Mouse (Mus musculus) liver, embryonic 12.5 days (tissue): ENCODE data around the gene Kcnj11. TPM values are rescaled to one million over a fixed set of nuclear protein-coding genes. Genes with fewer than 3 reads are reported as not detected.

Experiments
- ATAC-seq: fragments of 200-750 bp; cut with Nextera tagmentation; 2 replicates; pipeline ENCODE4 v1.8.0; 2017; ENCODE audit warnings: moderate number of reproducible peaks, mild to moderate bottlenecking, moderate library complexity
- H3K27ac ChIP-seq: fragments of 300-500 bp; sonication (generic); 2 replicates; pipeline ENCODE4 v1.5.1; 2016; ENCODE audit warnings: mild to moderate bottlenecking
- H3K27me3 ChIP-seq: fragments of 300-500 bp; sonication (generic); replicated peaks from 2 replicates; pipeline ENCODE4 v1.6.1; 2016; ENCODE audit warnings: mild to moderate bottlenecking, moderate library complexity
- H3K36me3 ChIP-seq: fragments of 300-500 bp; sonication (generic); 2 replicates; pipeline ENCODE4 v1.6.1; 2016; ENCODE audit warnings: mild to moderate bottlenecking, moderate library complexity
- H3K4me1 ChIP-seq: fragments of 300-500 bp; sonication (generic); 2 replicates; pipeline ENCODE4 v1.6.1; 2016
- H3K4me2 ChIP-seq: fragments of 300-500 bp; sonication (generic); 2 replicates; pipeline ENCODE4 v1.6.1; 2016; ENCODE audit warnings: mild to moderate bottlenecking, moderate library complexity
- H3K4me3 ChIP-seq: fragments of 300-500 bp; sonication (generic); 2 replicates; pipeline ENCODE4 v1.5.1; 2016; ENCODE audit warnings: mild to moderate bottlenecking, moderate library complexity
- H3K9ac ChIP-seq: fragments of 300-500 bp; sonication (generic); 2 replicates; pipeline ENCODE4 v1.6.1; 2016; ENCODE audit warnings: mild to moderate bottlenecking, moderate library complexity
- H3K9me3 ChIP-seq: fragments of 300-500 bp; sonication (generic); replicated peaks from 2 replicates; pipeline ENCODE4 v1.6.1; 2016; ENCODE audit warnings: mild to moderate bottlenecking, moderate library complexity
- WGBS: fragments of 180-500 bp; shearing (Covaris S2); methylation state at CpG from one replicate; pipeline ENCODE4 v1.1.7; 2016; ENCODE audit not compliant: insufficient replicate concordance; 5-methylcytosine and 5-hydroxymethylcytosine counted together
- polyA plus RNA-seq: library from polyadenylated mRNA; unstranded; fragments of >200 nt; fragmentation: Nextera tagmentation; extraction: Ambion mirVana; gene quantifications from 2 replicates; pipeline ENCODE4 v1.2.1, GENCODE M21; 2016

Kcnj11 gene
- polyA plus RNA-seq, 1 experiment from 2014 or later: not detected

DNA sequence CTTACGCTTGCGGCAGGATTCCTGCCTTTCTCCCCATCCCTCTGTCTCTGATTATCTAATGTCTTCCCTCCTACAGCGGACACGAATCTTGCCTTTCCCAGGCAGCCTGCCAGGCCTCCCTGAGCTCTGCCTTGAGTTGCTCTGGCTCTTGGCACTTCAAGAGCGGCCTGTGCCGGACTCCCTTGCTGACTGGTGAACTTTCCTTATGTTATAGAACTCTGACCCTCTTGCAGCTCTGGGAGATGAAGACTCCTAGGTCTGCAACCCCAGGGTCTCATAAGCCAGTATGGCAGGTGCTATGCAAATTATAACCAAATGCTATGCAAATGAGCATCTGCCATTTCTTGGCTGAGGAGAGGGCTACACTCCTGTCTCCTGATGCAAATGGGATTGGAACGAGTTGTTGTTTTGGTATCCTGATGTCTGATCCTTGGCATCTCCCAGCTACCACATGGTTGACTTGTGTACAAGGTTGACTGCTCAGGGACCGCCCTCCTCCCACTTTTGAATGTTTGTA is 2.6 kb upstream of the Kcnj11 start:
- no peaks in the 10 kb centered on the region for H3K9me3 ChIP-seq
- no peaks in the 10 kb centered on the region for H3K36me3 ChIP-seq
- H3K4me1 ChIP-seq: peaks cover 9% of the 10 kb centered on the region
- H3K4me2 ChIP-seq: no peak overlapping the region
- H3K27ac ChIP-seq: no peak overlapping the region
- peaks cover 46% of the 10 kb centered on the region for H3K27me3 ChIP-seq
- 69% methylated on average over 8 of the region's 8 CpGs for WGBS
- no peak overlapping the region for H3K9ac ChIP-seq
- no peak for ATAC-seq
- no peak overlapping the region for H3K4me3 ChIP-seq

DNA sequence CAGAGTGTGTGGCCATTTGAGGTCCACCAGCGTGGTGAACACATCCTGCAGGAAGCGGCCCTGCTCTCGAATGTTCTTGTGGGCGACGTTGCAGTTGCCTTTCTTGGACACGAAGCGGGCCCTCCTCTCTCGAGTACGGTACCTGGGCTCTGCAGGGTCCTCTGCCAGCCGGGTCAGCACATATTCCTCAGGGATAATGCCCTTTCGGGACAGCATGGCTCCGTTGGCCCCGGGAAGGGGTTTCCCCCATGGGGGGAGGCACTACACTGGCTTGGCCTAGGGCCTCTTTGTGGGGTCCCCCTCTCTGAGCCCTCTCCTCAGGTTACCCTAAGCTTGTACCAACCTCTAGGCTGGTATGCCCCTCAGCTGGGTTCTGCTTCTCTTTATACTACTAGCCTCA is 882 bp downstream of the Kcnj11 start:
- peaks cover 71% of the 10 kb centered on the region for H3K27me3 ChIP-seq
- no peak overlapping the region for H3K27ac ChIP-seq
- H3K9me3 ChIP-seq: no peaks in the 10 kb centered on the region
- H3K9ac ChIP-seq: no peak overlapping the region
- peaks cover 12% of the 10 kb centered on the region for H3K4me1 ChIP-seq
- 0 out of 2 replicates have a peak, but pooled peaks have one; percentile 20 for ATAC-seq
- H3K4me2 ChIP-seq: no peak overlapping the region
- 49% methylated on average over 13 of the region's 13 CpGs for WGBS
- H3K36me3 ChIP-seq: no peaks in the 10 kb centered on the region
- no peak overlapping the region for H3K4me3 ChIP-seq

DNA sequence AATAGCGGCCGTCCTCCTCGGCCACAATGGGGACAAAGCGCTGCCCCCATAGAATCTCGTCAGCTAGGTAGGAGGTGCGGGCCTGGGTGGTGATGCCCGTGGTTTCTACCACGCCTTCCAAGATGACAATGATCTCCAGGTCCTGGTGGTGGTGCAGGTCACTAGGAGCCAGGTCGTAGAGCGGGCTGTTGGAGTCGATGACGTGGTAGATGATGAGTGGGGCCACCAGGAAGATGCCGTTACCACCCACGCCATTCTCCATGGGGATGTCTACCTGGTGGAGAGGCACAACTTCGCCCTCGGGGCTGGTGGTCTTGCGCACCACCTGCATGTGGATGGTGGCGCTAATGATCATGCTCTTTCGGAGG is 1.7 kb downstream of the Kcnj11 start:
- Histone ChIP-seq H3K4me1 (peaks cover 12% of the 10 kb centered on the region), H3K4me2 (no peak overlapping the region), H3K4me3 (no peak overlapping the region), H3K27me3 (peaks cover 71% of the 10 kb centered on the region), H3K9me3 (no peaks in the 10 kb centered on the region), H3K27ac (no peak overlapping the region), H3K36me3 (no peaks in the 10 kb centered on the region), H3K9ac (no peak overlapping the region)
- WGBS: 74% methylated on average over 19 of the region's 19 CpGs
- ATAC-seq: no peak

DNA sequence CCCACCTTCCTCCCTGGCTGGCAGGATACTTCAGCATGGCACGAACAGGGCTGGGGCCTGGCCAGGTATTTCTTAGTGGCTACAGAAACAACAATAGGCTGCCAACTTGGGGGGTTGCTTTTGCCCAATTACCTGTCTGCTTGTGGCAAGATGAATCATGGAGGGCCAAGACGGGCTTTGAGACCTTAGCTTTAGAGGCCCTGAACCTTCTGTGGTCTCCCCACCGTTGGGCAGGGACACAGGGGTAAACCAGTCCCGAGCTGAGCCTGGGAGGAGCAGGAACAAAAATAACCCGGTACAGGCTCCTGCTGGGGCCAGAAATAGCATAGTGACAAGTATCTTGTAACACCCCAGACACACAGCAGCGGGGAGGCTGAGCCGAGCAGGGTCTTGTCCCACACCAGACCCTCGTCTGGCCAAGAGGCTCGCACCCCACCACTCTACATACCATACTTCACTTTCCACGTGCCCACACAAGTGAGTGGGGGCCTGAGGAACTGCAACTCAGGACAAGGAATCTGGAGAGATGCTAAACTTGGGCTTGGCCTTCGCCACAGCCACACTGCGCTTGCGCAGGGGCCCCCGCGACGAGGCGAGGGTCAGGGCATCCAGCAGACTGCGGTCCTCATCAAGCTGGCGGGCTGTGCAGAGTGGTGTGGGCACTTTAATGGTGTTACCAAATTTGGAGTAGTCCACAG is 2.2 kb downstream of the Kcnj11 start:
- no peak for ATAC-seq
- no peaks in the 10 kb centered on the region for H3K9me3 ChIP-seq
- H3K27ac ChIP-seq: no peak overlapping the region
- no peak overlapping the region for H3K4me3 ChIP-seq
- no peaks in the 10 kb centered on the region for H3K36me3 ChIP-seq
- peaks cover 76% of the 10 kb centered on the region for H3K27me3 ChIP-seq
- no peak overlapping the region for H3K4me2 ChIP-seq
- 61% methylated on average over 19 of the region's 19 CpGs for WGBS
- no peak overlapping the region for H3K9ac ChIP-seq
- peaks cover 12% of the 10 kb centered on the region for H3K4me1 ChIP-seq

DNA sequence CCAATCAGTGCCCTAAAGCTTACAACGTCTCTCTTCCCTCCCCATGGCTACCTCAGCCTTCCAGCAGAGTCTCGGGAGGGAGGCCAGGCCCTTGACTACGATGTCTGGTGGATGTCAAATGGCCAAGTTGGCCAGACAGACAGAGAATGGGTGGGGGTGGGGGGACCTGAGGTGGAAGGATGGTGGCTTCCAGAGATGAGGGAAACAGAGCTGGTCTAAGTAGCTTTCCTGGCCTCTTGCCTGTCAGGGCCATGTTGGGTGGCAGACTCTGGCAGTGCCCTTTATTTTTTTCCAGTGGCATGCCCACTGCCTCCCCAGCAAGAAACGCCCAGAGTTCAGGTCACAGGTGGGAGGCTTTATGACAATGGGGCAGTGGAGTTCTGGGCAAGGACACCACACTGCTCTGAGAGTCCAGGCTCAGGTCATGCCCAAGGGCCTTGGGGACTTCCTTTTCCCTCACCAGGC is 3.2 kb downstream of the Kcnj11 start:
- H3K4me2 ChIP-seq: no peak overlapping the region
- H3K4me3 ChIP-seq: no peak overlapping the region
- H3K27ac ChIP-seq: no peak overlapping the region
- no peaks in the 10 kb centered on the region for H3K36me3 ChIP-seq
- 41% methylated on average over 4 of the region's 4 CpGs for WGBS
- no peak overlapping the region for H3K9ac ChIP-seq
- peaks cover 79% of the 10 kb centered on the region for H3K27me3 ChIP-seq
- ATAC-seq: no peak
- H3K9me3 ChIP-seq: no peaks in the 10 kb centered on the region
- H3K4me1 ChIP-seq: peaks cover 12% of the 10 kb centered on the region

DNA sequence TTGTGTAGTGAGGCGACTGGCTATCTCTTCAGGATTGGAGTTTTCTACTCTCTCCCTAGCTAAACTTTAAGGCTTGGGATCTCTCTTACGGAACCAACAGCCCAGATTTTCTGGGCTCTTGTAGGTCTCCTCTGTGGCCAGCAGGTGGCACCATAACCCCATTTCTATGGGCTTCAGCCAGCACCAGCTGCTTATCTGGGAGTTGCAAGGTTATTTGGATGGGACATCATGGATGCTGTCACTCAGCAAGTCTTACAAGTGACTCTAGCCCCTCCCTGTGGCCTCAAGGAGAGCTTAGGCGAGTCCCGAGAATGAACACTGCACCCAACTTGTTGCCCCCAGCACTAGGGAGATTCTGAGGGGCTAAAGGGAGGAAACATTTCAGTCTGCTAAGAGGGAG is 4.4 kb downstream of the Kcnj11 start:
- ATAC-seq: no peak
- H3K4me3 ChIP-seq: no peak overlapping the region
- peaks cover 12% of the 10 kb centered on the region for H3K4me1 ChIP-seq
- no peak overlapping the region for H3K4me2 ChIP-seq
- no peak overlapping the region for H3K27ac ChIP-seq
- H3K36me3 ChIP-seq: no peaks in the 10 kb centered on the region
- peaks cover 79% of the 10 kb centered on the region for H3K27me3 ChIP-seq
- no peaks in the 10 kb centered on the region for H3K9me3 ChIP-seq
- no peak overlapping the region for H3K9ac ChIP-seq
- WGBS: 5% methylated on average over 4 of the region's 4 CpGs

DNA sequence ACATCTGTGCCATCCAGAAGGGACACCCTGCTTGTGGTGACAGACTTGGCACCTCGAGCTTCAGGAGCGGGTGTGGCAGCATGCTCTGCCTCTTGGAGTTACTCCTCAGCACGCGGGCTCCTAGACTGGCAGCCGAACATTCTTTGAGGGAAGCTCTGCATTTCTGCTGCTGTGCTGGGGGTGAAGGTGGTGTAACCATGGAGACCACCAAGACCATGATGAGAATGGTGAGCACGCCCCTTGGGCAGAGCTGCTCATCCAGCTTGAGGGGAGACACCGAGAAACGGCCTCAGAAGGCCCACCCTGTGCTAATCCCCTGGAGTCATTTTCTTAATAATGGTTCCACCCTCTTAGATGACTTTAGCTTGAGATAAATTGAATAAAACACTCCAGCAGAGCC is 7.8 kb downstream of the Kcnj11 start:
- Histone ChIP-seq H3K27me3 (peaks cover 50% of the 10 kb centered on the region), H3K4me3 (no peak overlapping the region), H3K4me2 (no peak overlapping the region), H3K36me3 (no peaks in the 10 kb centered on the region), H3K4me1 (peaks cover 3% of the 10 kb centered on the region; the same call in 1 of the 2 replicates), H3K27ac (no peak overlapping the region), H3K9ac (no peak overlapping the region), H3K9me3 (0 out of 2 replicates have a peak, but pooled peaks cover 7% of the 10 kb centered on the region)
- ATAC-seq: no peak
- WGBS: 49% methylated on average over 8 of the region's 8 CpGs

DNA sequence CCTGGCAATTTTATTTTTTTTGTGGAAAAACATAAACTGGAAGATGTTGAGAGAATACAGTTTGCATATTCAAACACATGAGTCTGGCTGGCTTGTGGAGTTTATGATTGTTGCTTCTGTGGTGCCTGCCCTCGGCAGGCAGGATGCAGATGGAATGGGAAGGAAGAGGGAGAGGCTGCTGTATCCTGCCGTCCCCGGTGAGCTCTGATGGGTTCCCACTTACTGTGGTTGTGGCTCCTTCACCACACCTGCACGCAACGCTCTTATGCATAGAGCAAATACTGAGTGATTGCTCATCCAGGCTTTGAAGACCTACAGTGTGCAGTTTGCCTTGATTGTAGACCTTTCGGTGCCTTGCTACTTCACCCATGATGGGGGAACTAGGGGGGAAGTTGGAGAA is 12.3 kb downstream of the Kcnj11 start:
- H3K9ac ChIP-seq: no peak overlapping the region
- 0 out of 2 replicates have a peak, but pooled peaks cover 7% of the 10 kb centered on the region for H3K9me3 ChIP-seq
- peaks cover 19% of the 10 kb centered on the region; the same call in 1 of the 2 replicates for H3K4me1 ChIP-seq
- no peak overlapping the region for H3K4me2 ChIP-seq
- no peak overlapping the region for H3K4me3 ChIP-seq
- no peak for ATAC-seq
- H3K36me3 ChIP-seq: peaks cover 18% of the 10 kb centered on the region
- peaks cover 11% of the 10 kb centered on the region for H3K27me3 ChIP-seq
- WGBS: 43% methylated on average over 6 of the region's 6 CpGs
- H3K27ac ChIP-seq: no peak overlapping the region

DNA sequence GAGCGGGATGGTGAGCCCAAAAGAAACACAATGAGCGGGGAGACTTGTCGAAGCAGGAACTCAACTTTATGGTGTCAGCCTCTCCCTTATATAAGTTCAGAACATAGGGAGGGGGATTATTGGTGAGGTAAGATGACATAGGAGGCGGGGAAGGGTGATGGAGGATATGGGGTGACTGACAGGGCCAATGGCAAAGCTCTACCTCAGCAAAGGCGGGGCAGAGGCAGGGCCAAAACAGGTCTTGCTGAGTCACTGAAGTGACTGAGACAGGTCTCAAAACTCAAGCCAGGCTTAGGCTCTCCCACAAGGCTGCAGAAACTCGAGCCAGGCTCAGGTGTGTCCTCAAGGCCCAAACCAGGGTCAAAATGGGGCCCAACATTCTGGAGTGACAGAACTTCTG is 14.2 kb downstream of the Kcnj11 start:
- WGBS: 66% methylated on average over 6 of the region's 6 CpGs
- peaks cover 37% of the 10 kb centered on the region for H3K36me3 ChIP-seq
- H3K9ac ChIP-seq: no peak overlapping the region
- H3K27me3 ChIP-seq: peaks cover 3% of the 10 kb centered on the region; the same call in 1 of the 2 replicates
- no peak overlapping the region for H3K4me3 ChIP-seq
- no peak overlapping the region for H3K27ac ChIP-seq
- no peak for ATAC-seq
- no peak overlapping the region for H3K4me2 ChIP-seq
- H3K9me3 ChIP-seq: 0 out of 2 replicates have a peak, but pooled peaks cover 7% of the 10 kb centered on the region
- H3K4me1 ChIP-seq: peaks cover 19% of the 10 kb centered on the region; the same call in 1 of the 2 replicates

DNA sequence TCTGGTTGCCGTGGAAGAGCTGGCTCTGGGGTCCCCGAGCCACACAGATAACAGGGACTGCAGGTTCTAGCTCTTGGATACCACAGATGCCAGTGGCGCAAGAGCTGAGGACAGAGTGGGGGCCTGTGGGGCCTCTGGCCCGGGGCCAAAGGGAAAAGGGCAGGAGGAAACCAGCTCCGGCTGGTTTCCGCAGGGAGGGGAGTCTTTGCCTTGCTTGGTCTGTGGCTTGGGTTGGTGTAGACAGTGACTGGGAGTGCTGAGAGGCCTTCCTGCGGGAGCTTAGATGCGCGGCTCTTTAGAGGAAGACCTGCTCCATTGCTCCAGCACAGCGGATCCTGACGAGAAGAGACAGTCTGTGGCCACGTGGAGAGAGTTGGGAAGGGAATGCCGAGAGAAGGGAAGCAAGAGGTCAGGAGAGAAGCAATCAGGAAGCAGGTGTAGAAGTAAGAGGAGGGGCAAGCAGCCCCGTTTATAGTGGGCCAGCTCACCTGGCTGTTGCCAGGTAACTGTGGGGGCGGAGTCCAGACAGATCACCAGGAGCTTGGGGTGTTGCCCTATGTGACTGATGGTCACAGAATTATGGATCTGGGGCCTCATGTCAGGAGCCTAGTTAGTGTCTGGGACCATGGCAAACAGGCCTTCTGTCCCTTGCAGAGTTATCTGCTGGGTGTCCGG is 15.6 kb downstream of the Kcnj11 start:
- H3K9ac ChIP-seq: no peak overlapping the region
- no peak overlapping the region for H3K4me3 ChIP-seq
- H3K27ac ChIP-seq: no peak overlapping the region
- WGBS: 67% methylated on average over 16 of the region's 16 CpGs
- peak; percentile 25; the same call in 1 of the 2 replicates for ATAC-seq
- H3K27me3 ChIP-seq: peaks cover 3% of the 10 kb centered on the region; the same call in 1 of the 2 replicates
- no peak overlapping the region for H3K4me2 ChIP-seq
- H3K9me3 ChIP-seq: 0 out of 2 replicates have a peak, but pooled peaks cover 7% of the 10 kb centered on the region
- H3K36me3 ChIP-seq: peaks cover 51% of the 10 kb centered on the region
- peaks cover 19% of the 10 kb centered on the region; the same call in 1 of the 2 replicates for H3K4me1 ChIP-seq

DNA sequence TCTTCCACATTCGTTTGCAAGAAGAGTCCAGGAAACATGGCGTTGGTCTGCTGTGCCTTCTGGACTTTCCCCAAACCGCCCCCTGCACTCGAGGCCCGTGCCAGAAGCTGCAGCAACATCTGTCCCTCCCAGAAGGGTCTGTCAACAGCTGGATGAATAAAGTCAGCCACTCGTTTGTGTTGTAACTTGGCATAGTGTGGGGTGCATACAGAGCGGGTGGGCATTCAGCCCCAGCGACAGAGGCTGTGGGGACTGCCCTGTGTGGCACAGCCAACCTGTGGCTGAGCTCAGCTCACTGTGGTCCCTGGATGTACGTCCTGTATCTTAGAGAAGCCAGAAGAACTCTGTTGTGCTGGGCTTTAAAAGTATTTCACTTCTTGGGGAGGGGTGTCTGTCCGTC is 16.5 kb downstream of the Kcnj11 start:
- H3K27me3 ChIP-seq: peaks cover 3% of the 10 kb centered on the region; the same call in 1 of the 2 replicates
- no peak overlapping the region for H3K27ac ChIP-seq
- ATAC-seq: no peak
- H3K9ac ChIP-seq: no peak overlapping the region
- peaks cover 60% of the 10 kb centered on the region for H3K36me3 ChIP-seq
- H3K4me2 ChIP-seq: no peak overlapping the region
- H3K4me1 ChIP-seq: peaks cover 19% of the 10 kb centered on the region; the same call in 1 of the 2 replicates
- 0 out of 2 replicates have a peak, but pooled peaks cover 4% of the 10 kb centered on the region for H3K9me3 ChIP-seq
- WGBS: 80% methylated on average over 10 of the region's 10 CpGs
- H3K4me3 ChIP-seq: no peak overlapping the region

DNA sequence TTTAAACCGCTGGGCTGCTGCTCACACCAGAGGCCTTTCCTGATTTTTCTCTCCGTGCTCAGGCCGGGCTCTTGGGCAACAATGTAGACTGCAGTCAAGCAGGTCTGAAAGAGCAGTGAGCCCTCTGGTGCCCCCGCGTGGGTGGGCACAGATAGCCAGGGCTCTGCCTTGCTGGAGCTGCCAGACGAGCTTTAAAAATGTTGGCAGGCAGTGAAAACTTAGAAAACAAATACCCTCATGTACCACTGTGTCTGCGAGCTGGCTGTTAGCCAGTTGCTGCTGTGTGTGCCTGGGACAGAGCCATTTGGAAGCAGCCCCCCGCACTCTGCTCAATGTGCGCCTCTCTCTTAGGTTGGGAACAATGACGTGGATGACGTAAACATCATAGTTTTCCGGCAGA is 22.9 kb downstream of the Kcnj11 start:
- Histone ChIP-seq H3K27me3 (no peaks in the 10 kb centered on the region), H3K9ac (no peak overlapping the region), H3K4me1 (no peaks in the 10 kb centered on the region), H3K36me3 (peaks cover 97% of the 10 kb centered on the region), H3K9me3 (no peaks in the 10 kb centered on the region), H3K4me2 (no peak overlapping the region), H3K27ac (no peak overlapping the region), H3K4me3 (no peak overlapping the region)
- WGBS: 82% methylated on average over 12 of the region's 12 CpGs
- no peak for ATAC-seq
